Mouse (Mus musculus): ENCODE data around the gene Gm21988.

- TF ChIP-seq CTCF (IDR thresholded peaks at IDR 0.05) (no peak), EP300 (IDR thresholded peaks at IDR 0.05) (no peak)
Observed at GRCm38 (mm10) chr11:70239541-70240279, at the start of gene Gm21988, which contains the start of gene Rnasek.
